In genomic region chr19:32276817-32277216, GRCm38 (mm10) we compare ENCODE assay signal across 12 mouse cellular contexts.
A peak's percentile ranks its signal among the peaks of the same experiment; 100 is the strongest.
DNase-seq lines count a peak whose midpoint lies in the region; ATAC-seq and TF ChIP-seq lines count a peak whose summit lies in the region.
"Had no signal": no experiment of that assay in that cellular context is flagged by ENCODE, and none has a peak within 500 bp of the region (broad histone marks: within the 10 kb centered on the region; RNA-seq: fewer than 3 reads in every experiment).

No protein-coding gene starts in this region.

- no peaks in the 10 kb centered on the region for H3K36me3 ChIP-seq in liver, embryonic 13.5 days
- H3K36me3 ChIP-seq in stomach, embryonic 15.5 days = no peaks in the 10 kb centered on the region; the same call in 1 of the 2 replicates
- H3K36me3 ChIP-seq: midbrain, embryonic 10.5 days had no signal

- no peak for DNase-seq in layer of hippocampus, adult 2 months (ENCODE audit: low spot score in 2 of 2)
- no peak for DNase-seq in layer of hippocampus, postnatal 10 days (ENCODE audit: low spot score in 2 of 2)
- DNase-seq in kidney, adult 8-10 months = peak; percentile 59 to 83
- DNase-seq in liver, embryonic 13.5 days = no peak
- no peak for DNase-seq in frontal cortex, postnatal 25 days (ENCODE audit: low spot score in 2 of 2)
- DNase-seq in adrenal gland, adult 8-10 months = no peak
- no peak for DNase-seq in adipocyte (ENCODE audit: low spot score)
- DNase-seq: spleen, adult 18-20 months had no signal

- peaks cover 91% of the 10 kb centered on the region for H3K4me1 ChIP-seq in liver, embryonic 13.5 days (replicated peaks)
- peaks cover 19% of the 10 kb centered on the region; the same call in 1 of the 2 replicates for H3K4me1 ChIP-seq in stomach, embryonic 15.5 days
- H3K4me1 ChIP-seq: forebrain, embryonic 13.5 days had no signal

- no peaks in the 10 kb centered on the region for H3K9me3 ChIP-seq in liver, embryonic 13.5 days (replicated peaks)
- no peaks in the 10 kb centered on the region for H3K9me3 ChIP-seq in stomach, embryonic 15.5 days
- H3K9me3 ChIP-seq: forebrain, embryonic 13.5 days; midbrain, embryonic 10.5 days had no signal

- H3K27me3 ChIP-seq in liver, embryonic 13.5 days = no peaks in the 10 kb centered on the region
- H3K27me3 ChIP-seq in stomach, embryonic 15.5 days (replicated peaks) = no peaks in the 10 kb centered on the region
- H3K27me3 ChIP-seq: forebrain, embryonic 13.5 days had no signal

- WGBS in liver, embryonic 13.5 days (ENCODE audit: insufficient replicate concordance) = 53% methylated on average over 8 of the region's 8 CpGs
- WGBS in stomach, embryonic 15.5 days = 70% methylated on average over 8 of the region's 8 CpGs

- TF ChIP-seq CTCF in layer of hippocampus, adult 2 months (conservative IDR thresholded peaks at IDR 0.05) = no peak

- no peak overlapping the region for H3K4me2 ChIP-seq in liver, embryonic 13.5 days
- no peak overlapping the region for H3K4me2 ChIP-seq in stomach, embryonic 15.5 days
- H3K4me2 ChIP-seq: forebrain, embryonic 13.5 days; heart, embryonic 11.5 days had no signal

- no peak overlapping the region for H3K9ac ChIP-seq in liver, embryonic 13.5 days
- no peak overlapping the region for H3K9ac ChIP-seq in stomach, embryonic 15.5 days
- H3K9ac ChIP-seq: forebrain, embryonic 13.5 days had no signal

- ATAC-seq in liver, embryonic 13.5 days (ENCODE audit: low read depth) = no peak
- 0 out of 2 replicates have a peak, but pooled peaks have one; percentile 54 for ATAC-seq in stomach, embryonic 15.5 days (ENCODE audit: insufficient read depth, low FRiP score, low read depth)
- ATAC-seq: forebrain, embryonic 13.5 days had no signal

- peak overlapping the region; percentile 5; the same call in 1 of the 2 replicates for H3K27ac ChIP-seq in layer of hippocampus, adult 2 months
- H3K27ac ChIP-seq in liver, embryonic 13.5 days = peak overlapping the region; percentile 31
- H3K27ac ChIP-seq in stomach, embryonic 15.5 days = no peak overlapping the region
- H3K27ac ChIP-seq: forebrain, embryonic 13.5 days; midbrain, embryonic 10.5 days had no signal

- H3K4me3 ChIP-seq in layer of hippocampus, adult 2 months = no peak overlapping the region
- no peak overlapping the region for H3K4me3 ChIP-seq in liver, embryonic 13.5 days (replicated peaks)
- no peak overlapping the region for H3K4me3 ChIP-seq in stomach, embryonic 15.5 days (replicated peaks)
- H3K4me3 ChIP-seq: forebrain, embryonic 13.5 days; midbrain, embryonic 10.5 days had no signal

Comparison
In these comparisons a context has a peak if more than half of its experiments do, and no peak if none do; other contexts are left out.
1. DNase-seq: peak in kidney, adult 8-10 months (2 of 2); none in layer of hippocampus, adult 2 months (0 of 2), layer of hippocampus, postnatal 10 days (0 of 2), liver, embryonic 13.5 days (single experiment), frontal cortex, postnatal 25 days (0 of 2), adrenal gland, adult 8-10 months (single experiment) and adipocyte (single experiment).